Mouse (Mus musculus) ES-Bruce4 (cell line): ENCODE measurements around the gene Tmem87b.

ENCODE experiments used
- CTCF ChIP-seq: IDR thresholded peaks from one replicate; pipeline ENCODE4 v1.8.1; 2011; ENCODE audit warnings: low read depth, low read length
- POLR2A ChIP-seq: IDR thresholded peaks from one replicate; pipeline ENCODE4 v1.8.1; 2011; ENCODE audit warnings: low read length; ENCODE audit not compliant: insufficient read depth

DNA sequence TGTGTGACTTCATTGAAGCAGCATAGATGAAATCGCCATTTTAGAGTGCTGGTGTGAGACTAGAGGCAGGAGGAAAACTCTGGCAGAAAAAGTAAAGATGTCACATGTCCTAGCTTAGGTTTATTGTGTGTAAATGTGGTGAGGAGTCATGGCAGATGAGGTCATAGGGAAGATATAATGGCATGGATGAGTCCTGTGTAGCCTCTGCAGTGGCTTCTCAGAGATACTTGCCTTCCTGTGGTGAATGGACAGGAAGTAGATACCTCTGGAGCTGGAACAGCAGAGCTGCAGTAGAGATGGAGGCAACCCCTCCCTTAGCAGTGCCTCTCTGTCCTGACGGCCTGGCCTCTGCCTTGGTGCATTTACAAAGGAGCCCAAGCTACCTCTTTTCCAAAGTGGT, 21.6 kb downstream of the Tmem87b start:
- TF ChIP-seq CTCF (no peak), POLR2A (no peak)
